Mouse (Mus musculus) cerebellum, postnatal 10 days (tissue): ENCODE results near the gene Sptb.

ENCODE experiments used
- DNase-seq, 2 experiments: peaks; one replicate each; pipeline ENCODE4 v3.0.0; 2021; ENCODE audit warnings: mixed read lengths in 2 of 2

Gene Sptb

DNA sequence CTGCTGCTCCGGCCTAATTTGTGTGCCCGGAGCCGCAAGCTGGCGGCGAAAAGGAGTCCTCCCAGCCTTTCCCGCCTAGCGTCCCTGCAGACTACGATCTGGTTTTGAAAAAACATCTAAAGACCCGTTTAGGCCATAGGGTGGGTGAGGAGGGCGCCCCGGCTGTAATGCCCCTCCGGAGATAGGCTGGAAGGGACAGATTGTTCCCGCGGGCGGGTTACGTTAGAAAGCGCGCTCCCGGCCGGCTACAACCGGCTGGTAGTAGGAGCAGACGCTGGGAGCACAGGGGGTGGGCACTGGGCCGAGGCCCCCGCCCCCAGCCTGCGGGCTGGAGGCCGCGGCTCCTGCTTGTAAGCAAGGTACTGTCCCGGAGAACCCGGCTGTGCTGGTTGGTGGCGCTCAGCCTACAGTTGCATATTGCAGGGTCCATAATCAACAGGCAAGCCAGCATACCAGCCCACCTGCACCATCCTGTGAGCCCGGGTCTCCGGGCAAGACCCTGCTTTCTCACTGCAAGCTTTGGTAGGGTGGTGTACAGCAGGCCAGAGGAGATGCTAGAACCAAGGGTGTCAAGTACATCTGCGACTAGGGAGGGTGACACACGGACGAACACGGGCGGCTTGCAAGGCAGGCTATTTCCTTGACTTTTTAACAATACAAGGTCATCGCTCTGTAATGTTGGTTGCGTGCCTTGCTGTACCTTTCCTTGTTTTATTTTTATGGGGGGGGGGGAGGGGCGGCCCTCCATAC lies at the start of gene Sptb:
Sptb (minus strand) TSS at position 197 of the 750 bp plus-strand sequence.
- peak; percentile 99 for DNase-seq

DNA sequence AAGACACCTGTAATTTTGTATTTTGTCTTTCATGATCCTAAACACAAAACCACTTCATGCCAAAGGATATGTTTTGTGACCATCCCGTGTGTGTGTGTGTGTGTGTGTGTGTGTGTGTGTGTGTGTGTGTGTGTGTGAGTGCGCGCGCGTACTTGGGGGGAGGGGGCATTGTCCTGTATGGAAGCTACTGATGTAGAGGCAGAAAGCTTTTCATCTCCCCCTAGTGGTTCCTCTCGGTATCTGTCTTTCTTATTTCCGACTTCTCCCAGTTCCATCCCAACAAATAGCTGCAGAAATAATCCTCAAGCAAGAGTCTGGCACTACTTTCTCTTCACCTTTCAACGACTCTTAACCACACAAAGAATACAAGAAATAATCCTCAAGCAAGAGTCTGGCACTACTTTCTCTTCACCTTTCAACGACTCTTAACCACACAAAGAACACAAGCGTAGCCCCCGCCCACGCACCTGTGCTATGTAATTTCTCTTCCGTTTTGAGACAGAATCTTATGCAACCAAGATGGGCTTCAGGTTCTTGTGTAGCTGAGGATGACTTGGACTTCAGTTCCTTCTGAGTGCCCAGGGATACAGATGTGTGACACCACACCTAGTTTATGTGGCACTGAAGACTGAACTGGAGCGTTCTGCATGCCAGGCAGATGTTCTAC lies 42.4 kb upstream of the Sptb start:
- peak; percentile 81 to 93 for DNase-seq

DNA sequence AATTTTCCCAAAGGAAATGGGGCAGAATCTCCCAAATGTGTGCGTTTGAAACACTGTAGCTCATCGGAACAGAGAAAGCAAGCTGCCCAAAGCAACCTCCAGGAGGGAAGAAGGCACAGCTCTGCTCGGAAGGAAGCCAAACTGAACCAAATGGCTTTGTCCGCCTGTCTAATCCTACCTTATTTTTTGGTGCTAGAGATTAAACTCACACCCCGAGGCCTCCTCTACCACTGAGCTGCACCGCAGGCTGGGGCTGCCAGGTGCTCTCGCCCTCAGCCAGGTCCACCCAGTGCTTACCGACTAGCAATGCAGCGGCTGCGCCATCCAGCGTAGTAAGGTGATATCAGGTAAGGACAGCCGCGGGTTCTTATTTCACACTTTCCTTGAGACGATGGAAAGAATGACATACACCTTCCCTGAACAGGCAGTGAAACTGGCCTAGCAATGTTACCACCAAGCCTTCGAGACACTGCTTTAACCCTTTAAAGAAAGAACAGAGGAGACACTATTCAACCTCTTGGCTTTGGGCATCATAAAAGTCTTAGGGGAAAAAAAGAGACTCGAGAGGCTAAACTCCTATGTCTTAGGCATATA lies 40.6 kb upstream of the Sptb start:
- DNase-seq, result peak; percentile 59 to 64

DNA sequence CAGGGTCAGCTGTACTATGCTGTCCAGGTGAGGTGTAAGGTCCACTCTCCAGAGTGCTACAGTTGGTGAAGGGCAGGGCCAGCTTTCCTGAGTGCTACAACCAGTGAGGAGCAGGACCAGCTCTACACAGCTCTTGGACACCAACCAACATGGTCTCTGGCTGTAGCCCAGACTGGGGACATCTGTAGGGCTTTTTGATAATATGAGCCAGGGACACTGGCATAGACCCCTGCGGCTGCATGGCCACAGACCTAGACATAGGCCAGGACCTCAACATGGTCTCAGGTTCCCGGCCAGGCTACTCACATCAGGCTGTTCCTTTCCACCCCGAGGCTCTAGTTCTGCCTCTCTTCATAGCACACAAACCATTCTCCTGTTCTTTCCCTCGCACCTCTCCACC lies 17.6 kb upstream of the Sptb start:
- DNase-seq, result peak; percentile 53 to 62

DNA sequence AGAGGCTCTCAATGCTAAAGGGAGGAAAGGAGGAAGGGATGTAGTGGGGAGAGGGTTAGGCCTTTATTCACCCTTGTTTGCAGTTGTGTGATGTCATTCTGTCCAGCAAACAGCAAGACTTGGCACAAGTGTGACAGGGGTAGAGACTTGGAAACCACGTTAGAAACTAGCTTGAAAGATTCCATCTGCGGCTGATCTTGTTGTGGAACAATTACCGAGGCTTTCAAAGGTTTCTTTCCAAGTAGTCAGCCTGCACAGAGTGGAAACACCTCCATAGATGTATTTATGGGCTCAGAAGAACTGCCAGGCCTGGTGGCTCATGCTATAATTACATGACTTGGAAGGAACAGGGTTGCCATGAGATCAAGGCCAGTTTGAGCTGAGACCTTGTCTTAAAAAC lies 11.7 kb upstream of the Sptb start:
- DNase-seq, result no peak

DNA sequence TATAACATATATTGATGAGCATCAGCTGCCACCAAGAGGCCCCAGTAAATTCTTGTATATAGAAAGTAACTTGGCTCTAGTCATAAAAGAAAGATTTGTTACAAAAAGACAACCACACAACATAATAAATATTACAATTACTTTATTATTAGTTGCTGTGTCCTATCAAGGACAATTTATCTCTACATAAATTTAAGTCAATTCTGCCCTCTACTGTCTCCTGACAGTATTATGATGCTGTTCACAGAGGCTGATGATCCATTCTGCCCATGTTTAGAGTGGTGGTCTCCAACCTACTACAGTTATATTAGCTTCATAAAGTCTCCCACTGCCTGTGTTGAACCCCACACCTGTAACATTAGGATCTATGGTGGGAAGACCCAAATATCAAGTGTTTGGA lies 10.2 kb upstream of the Sptb start:
- peak; percentile 29 to 53 for DNase-seq

DNA sequence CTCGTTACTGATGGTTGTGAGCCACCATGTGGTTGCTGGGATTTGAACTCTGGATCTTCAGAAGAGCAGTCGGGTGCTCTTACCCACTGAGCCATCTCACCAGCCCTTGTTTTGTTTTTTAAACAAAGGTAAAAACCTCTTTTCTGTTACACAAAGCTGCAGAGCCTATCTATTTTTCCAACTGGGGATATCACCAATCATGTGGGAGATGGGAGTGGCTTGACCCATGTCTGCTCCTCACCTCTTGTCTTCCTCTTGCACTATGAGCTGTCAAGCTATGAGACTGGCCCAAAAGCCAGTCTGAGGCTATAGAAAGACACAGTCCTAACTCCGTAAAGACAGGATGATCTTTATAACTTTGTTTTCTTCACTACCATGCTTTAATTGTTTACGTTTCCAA lies 8.0 kb upstream of the Sptb start:
- DNase-seq, result no peak

DNA sequence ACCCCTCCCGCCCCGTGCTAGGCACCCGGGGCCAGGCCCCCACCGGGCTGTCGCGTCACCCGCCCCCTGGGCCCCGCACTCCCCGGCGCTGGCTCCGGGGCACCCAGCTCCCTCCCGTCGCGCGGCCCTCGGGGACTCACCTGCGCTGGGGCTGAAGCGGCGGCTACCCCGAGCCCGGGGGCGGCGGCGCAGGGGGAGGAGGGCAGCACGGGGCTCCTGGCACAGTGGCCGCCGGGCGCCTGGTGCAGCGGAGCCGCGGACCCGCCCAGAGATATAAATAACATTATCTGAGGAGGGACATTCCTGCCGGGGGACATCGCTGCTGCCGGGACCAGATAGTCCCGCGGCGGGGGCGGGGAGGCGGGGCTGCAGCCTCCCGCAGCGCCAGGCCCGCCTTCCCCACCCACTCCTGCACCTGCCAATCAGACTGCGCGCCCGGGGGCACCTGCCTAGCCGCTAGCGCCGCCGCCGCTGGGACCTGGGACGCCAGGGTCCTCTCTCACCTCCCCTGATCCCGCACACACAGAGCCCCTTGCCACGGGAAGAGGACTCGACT lies 474 bp downstream of the Sptb start:
- peak; percentile 89 to 91 for DNase-seq

DNA sequence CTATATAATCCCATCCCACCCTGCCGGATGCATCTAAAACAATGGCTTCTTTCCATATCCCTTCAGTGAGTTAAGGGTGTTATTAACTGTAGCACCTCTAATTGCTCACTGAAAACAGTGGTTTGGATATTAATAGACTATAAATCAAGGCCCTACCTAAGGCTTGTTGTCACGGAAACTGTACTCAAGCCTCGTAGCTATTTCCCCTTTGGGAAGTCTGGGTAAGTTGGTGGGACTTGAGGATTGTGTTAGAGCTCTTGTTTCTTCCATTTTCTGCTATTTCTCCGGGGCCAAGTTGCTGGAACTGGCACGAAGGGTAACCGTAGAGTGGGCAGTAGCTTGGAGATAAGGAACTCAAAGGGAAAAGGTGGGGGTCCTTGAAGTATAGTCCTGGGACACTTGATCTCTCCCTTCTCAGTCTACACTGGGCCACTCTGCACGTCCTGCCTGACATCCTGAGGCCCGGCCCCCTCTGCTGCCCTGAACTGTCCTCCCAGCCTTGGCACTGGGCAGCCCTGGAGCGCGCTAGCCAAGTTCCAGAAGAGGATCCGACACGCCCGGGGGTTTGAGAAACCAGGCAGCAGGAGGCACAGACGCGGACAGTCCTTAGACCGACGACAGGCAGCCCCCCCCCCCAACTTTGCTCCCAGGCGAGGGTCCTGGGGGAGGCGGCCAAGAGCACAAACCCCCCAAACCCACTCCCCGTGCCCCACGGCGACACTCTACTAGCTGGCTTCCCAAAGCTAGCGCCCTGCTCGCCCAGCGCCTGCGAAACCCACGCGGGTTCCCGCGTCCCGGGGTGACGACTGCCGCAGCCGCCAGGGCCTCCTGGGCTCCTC lies 1.2 kb downstream of the Sptb start:
- peak; percentile 84 to 87 for DNase-seq

DNA sequence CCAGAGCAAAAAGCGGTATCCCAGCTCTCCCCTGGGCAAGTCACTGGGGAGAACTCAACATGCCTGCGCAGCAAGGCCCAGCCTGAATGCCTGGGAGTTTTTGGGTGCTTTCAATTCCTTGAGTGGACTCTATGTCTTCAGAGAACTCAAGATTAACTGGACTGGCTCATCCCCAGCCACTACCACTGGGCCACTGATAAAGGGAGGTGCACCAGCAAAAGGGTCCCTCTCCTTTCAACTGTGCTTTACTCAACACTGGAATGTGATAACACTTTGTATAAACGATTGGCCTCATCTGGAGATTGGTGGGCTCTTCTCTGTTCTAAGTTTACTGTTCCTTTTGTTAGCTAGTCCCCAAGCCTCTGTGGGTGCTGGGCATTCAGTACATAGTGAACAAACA lies 2.2 kb downstream of the Sptb start:
- no peak for DNase-seq

DNA sequence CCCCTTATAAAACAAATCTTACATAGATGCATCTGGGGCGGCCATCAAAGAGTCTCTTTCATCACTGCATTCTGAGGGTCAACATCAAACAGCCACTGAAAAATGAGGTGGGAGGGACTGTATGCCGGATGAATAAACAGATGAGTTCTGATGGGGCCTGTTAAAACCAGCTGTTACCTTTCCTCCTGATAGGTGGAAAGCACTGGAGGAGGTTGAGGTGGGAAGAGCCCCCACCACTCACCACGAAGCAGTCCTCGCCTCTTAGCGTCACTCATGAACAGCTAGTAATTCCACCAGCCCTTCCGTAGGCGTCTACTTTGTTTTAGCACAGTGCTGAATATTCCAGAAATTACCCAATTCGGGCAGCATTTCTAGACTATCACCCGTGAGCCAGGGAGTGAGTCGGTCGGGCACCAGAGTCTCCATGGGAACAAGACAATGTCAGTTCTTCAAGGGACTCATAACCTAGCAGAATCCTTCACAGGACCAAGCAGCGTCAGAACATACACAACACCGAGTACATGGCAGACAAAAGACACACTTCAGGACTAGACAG lies 13.9 kb downstream of the Sptb start:
- no peak for DNase-seq

DNA sequence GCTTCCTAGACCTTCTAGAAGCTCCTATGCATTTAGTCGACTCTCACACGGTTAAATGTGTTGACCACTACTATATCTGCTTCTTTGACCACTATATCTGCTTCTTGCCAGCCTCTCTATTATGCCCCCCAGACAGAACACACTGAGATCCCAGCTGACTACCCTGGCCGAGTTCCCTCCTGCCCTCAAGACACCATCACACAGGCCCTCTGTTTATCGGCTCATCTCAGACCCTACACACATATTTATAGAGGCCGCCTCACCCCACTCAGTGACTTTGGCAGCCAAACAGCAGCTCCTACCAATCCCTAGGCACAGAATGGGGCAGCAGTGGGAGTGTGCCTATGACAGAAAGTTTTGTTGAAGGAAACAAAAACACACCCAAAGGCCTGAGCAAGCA lies 14.6 kb downstream of the Sptb start:
- DNase-seq, result peak in 1 of 2 experiments; percentile 32

DNA sequence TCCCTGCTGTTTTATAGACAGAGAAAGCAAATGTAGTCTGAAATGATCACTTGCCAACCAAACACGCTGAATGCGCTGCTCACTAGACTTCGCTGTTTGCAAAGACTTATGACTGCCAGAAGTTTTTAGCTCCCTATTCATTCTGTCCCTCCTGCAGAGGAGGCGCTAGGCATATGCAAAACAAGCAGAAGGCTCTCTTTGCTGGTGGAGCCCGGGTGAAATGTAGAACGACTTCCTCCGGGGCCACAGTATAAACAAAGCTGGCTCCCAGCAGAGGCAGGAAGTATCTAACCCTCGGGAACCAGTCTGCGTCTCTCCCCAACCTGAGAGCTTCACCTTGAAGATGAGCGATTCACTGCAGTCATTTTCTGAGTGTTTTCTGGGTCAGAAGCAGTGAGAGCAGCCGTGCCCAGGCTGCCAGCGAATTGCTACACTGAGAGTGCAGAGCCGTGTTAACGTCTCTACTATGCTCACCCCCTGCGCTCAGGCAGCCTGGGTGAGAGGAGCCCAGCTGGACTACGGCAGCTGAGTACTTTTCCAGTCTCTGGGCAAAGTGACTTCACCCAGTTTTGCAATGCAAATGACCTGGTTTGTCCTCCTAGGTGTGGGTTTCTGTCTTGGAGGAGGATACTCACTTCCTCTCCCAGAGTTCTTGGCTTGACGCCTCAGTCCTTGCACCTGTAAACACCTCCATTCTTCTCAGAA lies 15.4 kb downstream of the Sptb start:
- DNase-seq, result peak; percentile 64 to 70

DNA sequence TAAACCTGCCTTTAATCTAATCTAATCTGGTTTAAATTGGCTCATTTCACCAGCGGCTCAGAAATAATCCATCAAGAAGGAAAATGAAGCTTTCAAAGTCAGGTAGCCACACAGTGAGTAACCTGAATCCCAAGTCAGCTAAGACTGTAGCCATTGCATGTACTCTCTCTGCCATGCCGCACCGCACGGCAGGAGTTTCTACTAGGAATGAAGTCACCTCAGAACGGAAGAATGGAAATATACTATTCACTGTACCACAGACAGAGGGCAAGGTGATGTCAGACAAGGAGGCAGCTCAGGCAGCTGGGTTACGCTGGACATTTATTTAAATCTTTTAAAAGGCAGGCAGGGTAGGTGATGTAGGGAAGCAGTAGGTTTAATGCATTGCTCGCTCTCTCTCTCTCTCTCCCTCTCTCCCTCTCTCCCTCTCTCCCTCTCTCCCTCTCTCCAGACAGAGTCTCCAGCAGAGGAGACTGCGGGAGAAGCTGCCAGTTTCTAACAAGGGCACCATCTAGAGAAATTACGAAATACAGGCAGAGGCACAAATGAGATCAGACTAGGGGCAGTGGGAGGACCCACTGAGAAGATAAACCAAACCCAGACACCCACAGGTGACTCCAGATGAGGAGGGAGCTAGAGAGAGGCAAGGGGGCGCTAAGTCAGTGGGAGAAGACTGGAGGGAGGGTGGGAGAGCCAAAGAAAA lies 22.7 kb downstream of the Sptb start:
- no peak for DNase-seq

DNA sequence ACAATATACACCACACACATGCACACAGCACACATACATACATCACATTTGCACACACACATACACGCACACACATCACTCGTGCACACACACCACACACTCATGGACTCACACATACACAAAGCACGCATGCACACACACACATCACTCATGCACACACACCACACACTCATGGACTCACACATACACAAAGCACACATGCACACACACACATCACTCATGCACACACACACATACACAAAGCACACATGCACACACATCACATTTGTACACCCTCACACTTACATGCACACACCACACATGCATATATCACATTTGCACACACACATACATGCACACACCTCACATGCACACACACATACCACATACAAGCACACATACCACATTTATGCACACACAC lies 24.7 kb downstream of the Sptb start:
- no peak for DNase-seq

DNA sequence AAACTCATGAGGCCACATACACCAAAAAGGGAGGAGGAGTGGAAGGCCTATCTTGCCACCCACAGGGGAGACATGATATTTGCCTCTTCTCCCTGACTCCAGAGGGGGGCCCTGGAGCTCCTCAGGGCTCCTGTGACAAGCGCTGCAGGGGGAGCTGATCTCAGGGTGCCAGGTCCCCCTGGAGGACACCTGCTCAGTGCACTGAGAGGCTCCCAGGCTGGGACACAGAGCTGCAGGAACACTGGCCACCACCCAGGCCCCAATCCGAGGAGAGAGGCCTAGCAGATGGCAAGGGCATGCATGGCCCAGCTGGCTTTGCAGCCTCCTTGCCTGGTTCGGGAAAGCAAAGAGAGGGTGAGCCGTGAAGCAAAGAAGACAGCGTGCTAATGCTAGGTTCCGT lies 25.9 kb downstream of the Sptb start:
- DNase-seq, result peak; percentile 78 to 86

DNA sequence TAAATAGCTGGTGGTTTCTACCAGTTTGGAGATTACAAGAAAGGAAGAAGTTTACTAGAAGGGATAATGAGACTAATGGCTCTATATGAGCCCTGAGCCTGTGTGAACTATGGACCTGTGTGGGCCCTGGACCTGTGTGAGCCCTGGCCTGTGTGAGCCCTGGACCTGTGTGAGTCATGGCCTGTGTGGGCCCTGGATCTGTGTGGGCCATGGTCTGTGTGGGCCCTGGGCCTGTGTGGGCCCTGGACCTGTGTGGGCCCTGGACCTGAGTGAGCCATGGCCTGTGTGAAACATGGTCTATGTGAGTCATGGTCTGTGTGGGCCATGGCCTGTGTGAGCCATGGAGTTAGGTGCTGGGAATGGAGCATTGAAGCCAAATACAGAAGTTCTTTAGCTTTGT lies 28.4 kb downstream of the Sptb start:
- no peak for DNase-seq

DNA sequence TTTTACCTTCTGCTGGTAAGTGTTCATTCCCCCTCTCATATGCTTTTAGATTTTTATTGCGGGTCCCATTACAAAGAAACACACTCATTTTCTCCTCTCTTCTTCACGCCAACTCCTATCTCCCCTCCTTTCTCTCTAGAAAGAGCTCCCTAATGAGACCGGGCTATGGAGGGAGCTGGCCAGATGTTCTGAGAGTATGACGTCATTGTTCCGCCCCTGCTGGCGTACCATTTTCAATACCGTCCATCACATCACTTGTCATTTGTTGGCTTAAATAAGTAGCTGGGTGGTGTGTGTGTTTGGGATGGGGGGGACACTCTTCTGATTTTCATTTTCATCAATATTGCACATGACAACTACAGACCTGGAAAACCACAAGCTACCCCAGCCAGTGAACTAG lies 33.3 kb downstream of the Sptb start:
- no peak for DNase-seq

DNA sequence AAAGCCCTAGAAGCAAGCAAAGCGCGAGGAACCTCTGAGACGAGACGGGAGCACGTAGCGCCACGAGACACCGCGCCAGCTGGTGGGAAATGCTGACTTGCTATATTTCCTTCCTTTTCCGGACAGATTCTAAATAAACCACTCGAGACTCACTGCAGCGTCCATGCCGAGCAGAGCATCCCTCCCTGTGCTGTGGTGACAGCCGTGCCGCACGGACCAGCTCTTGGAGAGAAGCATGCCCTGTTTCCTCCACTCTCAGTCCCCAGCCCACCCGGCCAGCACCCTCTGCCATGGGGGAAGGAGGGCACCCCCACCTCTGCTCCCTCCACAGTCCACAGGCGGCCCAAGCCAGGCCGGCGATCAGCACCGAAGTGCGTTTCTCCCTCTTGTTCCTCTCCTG lies 33.9 kb downstream of the Sptb start:
- DNase-seq, result no peak

DNA sequence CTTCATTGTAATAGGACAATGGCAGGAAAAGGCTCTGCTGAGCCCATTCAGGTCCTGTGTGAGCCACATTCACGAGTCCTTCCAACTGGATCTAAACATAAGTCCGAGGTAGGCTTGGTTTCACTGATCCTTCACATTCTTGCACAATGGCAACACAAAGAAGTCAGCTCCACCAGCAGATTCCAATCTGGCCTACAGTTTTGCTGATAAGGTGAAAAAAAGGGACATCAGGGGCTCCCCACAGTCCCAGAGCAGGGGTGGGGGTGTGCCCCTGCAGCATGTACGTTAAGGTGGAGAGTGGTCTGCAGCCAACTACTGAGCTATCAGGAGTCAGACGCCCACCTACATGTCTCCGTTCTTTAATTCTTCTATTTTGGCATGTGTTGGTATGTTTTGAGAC lies 35.0 kb downstream of the Sptb start:
- DNase-seq, result no peak

DNA sequence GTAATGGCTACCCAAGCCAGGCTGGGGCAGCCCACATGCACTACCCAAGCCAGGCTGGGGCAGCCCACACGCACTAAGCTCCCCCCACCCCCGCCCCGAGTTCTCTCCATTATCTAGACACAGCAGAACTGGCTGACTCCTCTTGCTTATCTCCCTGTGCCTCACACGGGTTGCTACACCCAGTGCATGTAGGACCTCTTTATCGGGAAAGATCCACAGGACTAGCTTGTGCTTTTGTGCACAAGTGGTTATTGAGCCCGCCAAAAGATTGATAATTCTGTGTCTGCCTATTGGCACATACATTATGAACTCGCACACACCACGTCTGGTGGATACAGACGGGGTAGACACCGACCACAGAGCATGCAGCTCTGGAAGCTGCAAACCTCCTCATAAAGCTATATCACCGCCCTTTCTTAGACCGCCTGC lies 36.5 kb downstream of the Sptb start:
- no peak for DNase-seq
